ENCODE assay signal across 9 mouse cellular contexts in the genomic region with DNA sequence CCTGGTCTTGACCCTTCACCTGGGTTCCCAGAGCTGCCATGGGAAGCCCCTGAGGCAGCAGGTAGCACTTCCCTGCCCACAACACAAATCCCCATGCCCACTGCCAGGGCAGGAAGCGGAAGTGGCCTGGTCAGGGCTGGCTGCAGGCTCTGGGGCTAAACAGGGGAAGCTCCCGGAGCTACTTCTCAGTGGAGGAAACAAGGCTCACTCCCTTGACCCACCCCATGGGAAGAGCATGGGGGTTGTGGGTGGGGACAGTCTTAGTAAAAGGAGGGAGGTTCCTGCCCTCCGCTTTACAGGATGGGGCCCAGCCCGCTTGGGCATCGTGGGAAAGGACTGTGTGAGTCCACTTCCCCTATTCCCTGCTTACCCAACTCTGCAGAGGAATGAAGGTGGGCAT. TPM values are rescaled to one million over a fixed set of nuclear protein-coding genes. Genes with fewer than 3 reads are reported as not detected.
DNase-seq lines count a peak whose midpoint lies in the region; ATAC-seq lines count a peak whose summit lies in the region.
"Had no signal": no experiment of that assay in that cellular context is flagged by ENCODE, and none has a peak within 500 bp of the region (broad histone marks: within the 10 kb centered on the region; RNA-seq: fewer than 3 reads in every experiment).

No protein-coding gene starts in this region.

- no peaks in the 10 kb centered on the region for H3K27me3 ChIP-seq in intestine, embryonic 16.5 days (replicated peaks; ENCODE audit: control insufficient read depth, insufficient read depth, low read length)
- no peaks in the 10 kb centered on the region for H3K27me3 ChIP-seq in intestine, embryonic 15.5 days (replicated peaks)
- peaks cover 2% of the 10 kb centered on the region; the same call in 1 of the 2 replicates for H3K27me3 ChIP-seq in embryonic facial prominence, embryonic 12.5 days
- H3K27me3 ChIP-seq in limb, embryonic 12.5 days: peaks cover 19% of the 10 kb centered on the region

- H3K4me3 ChIP-seq in intestine, embryonic 16.5 days (ENCODE audit: low read length): no peak overlapping the region
- no peak overlapping the region for H3K4me3 ChIP-seq in intestine, embryonic 15.5 days (replicated peaks)
- H3K4me3 ChIP-seq in embryonic facial prominence, embryonic 12.5 days: no peak overlapping the region
- H3K4me3 ChIP-seq in limb, embryonic 12.5 days (replicated peaks): no peak overlapping the region

- DNase-seq in lung, postnatal 4 days: peak; percentile 76 to 85
- no peak for DNase-seq in cerebellum, postnatal 25 days
- no peak for DNase-seq in left cerebral cortex, adult 9 months (ENCODE audit: low spot score in 2 of 2)
- no peak for DNase-seq in c-Kit-positive CD71-positive TER-119-positive erythroid progenitor cells, embryonic 14.5 days (ENCODE audit: low spot score)
- DNase-seq: adrenal gland, adult 2 months had no signal

- peak overlapping the region; percentile 38; the same call in 1 of the 2 replicates for H3K9ac ChIP-seq in intestine, embryonic 16.5 days (ENCODE audit: low read depth, low read length)
- no peak overlapping the region for H3K9ac ChIP-seq in intestine, embryonic 15.5 days
- no peak overlapping the region for H3K9ac ChIP-seq in embryonic facial prominence, embryonic 12.5 days
- H3K9ac ChIP-seq in limb, embryonic 12.5 days (replicated peaks): no peak overlapping the region

- peaks cover 45% of the 10 kb centered on the region for H3K4me1 ChIP-seq in intestine, embryonic 16.5 days (ENCODE audit: control insufficient read depth, insufficient read depth, low read length)
- peaks cover 46% of the 10 kb centered on the region for H3K4me1 ChIP-seq in intestine, embryonic 15.5 days (replicated peaks)
- H3K4me1 ChIP-seq in embryonic facial prominence, embryonic 12.5 days: peaks cover 35% of the 10 kb centered on the region
- peaks cover 40% of the 10 kb centered on the region for H3K4me1 ChIP-seq in limb, embryonic 12.5 days (replicated peaks)

- H3K4me2 ChIP-seq in intestine, embryonic 16.5 days (ENCODE audit: low read depth, low read length): no peak overlapping the region
- no peak overlapping the region for H3K4me2 ChIP-seq in intestine, embryonic 15.5 days (replicated peaks)
- no peak overlapping the region for H3K4me2 ChIP-seq in embryonic facial prominence, embryonic 12.5 days (replicated peaks)
- H3K4me2 ChIP-seq in limb, embryonic 12.5 days: peak overlapping the region; percentile 11; the same call in 1 of the 2 replicates

- no peaks in the 10 kb centered on the region for H3K36me3 ChIP-seq in intestine, embryonic 16.5 days (ENCODE audit: control insufficient read depth, insufficient read depth, low read length)
- no peaks in the 10 kb centered on the region for H3K36me3 ChIP-seq in intestine, embryonic 15.5 days
- no peaks in the 10 kb centered on the region for H3K36me3 ChIP-seq in embryonic facial prominence, embryonic 12.5 days
- H3K36me3 ChIP-seq in limb, embryonic 12.5 days: peaks cover 8% of the 10 kb centered on the region; the same call in 1 of the 2 replicates

- peak overlapping the region; percentile 30; the same call in 1 of the 2 replicates for H3K27ac ChIP-seq in intestine, embryonic 16.5 days (ENCODE audit: low read length)
- no peak overlapping the region for H3K27ac ChIP-seq in intestine, embryonic 15.5 days
- peak overlapping the region; percentile 87; the same call in 1 of the 2 replicates for H3K27ac ChIP-seq in embryonic facial prominence, embryonic 12.5 days
- 0 out of 2 replicates have a peak overlapping the region, but pooled peaks have one; percentile 0 for H3K27ac ChIP-seq in limb, embryonic 12.5 days

- WGBS in intestine, embryonic 16.5 days: 62% methylated on average over 5 of the region's 5 CpGs
- 54% methylated on average over 5 of the region's 5 CpGs for WGBS in intestine, embryonic 15.5 days
- WGBS in embryonic facial prominence, embryonic 12.5 days: 67% methylated on average over 5 of the region's 5 CpGs
- 65% methylated on average over 5 of the region's 5 CpGs for WGBS in limb, embryonic 12.5 days

- no peaks in the 10 kb centered on the region for H3K9me3 ChIP-seq in intestine, embryonic 16.5 days (ENCODE audit: control insufficient read depth, low read length)
- no peaks in the 10 kb centered on the region for H3K9me3 ChIP-seq in intestine, embryonic 15.5 days
- H3K9me3 ChIP-seq in embryonic facial prominence, embryonic 12.5 days: no peaks in the 10 kb centered on the region
- H3K9me3 ChIP-seq in limb, embryonic 12.5 days: no peaks in the 10 kb centered on the region

- ATAC-seq in intestine, embryonic 16.5 days: no peak
- no peak for ATAC-seq in intestine, embryonic 15.5 days
- no peak for ATAC-seq in embryonic facial prominence, embryonic 12.5 days (ENCODE audit: insufficient number of reproducible peaks, insufficient read depth, low FRiP score, low TSS enrichment)
- no peak for ATAC-seq in limb, embryonic 12.5 days (ENCODE audit: insufficient number of reproducible peaks, insufficient read depth, low FRiP score, low TSS enrichment, low read depth)

RNA-seq across cellular contexts. Expression of gene Nr4a1, which starts 8.4 kb away (rescaled TPM):
- polyA plus RNA-seq in intestine, embryonic 16.5 days (2015; fragmentation: Nextera tagmentation; extraction: Ambion mirVana): 8.6 and 10.0 TPM in 2 replicates
- 7.9 and 8.9 TPM in 2 replicates for polyA plus RNA-seq in intestine, embryonic 15.5 days (2015; fragmentation: Nextera tagmentation; extraction: Ambion mirVana)
- polyA plus RNA-seq in embryonic facial prominence, embryonic 12.5 days (2016; fragmentation: Nextera tagmentation; extraction: Ambion mirVana): 8.2 and 8.7 TPM in 2 replicates
- polyA plus RNA-seq in limb, embryonic 12.5 days (2016; fragmentation: Nextera tagmentation; extraction: Ambion mirVana): 5.5 and 7.0 TPM in 2 replicates

RNA-seq across cellular contexts. Expression of gene Atg101, which starts 21.6 kb away (rescaled TPM):
- polyA plus RNA-seq in intestine, embryonic 16.5 days (2015; fragmentation: Nextera tagmentation; extraction: Ambion mirVana): 58.3 and 67.1 TPM in 2 replicates
- 61.1 and 62.0 TPM in 2 replicates for polyA plus RNA-seq in intestine, embryonic 15.5 days (2015; fragmentation: Nextera tagmentation; extraction: Ambion mirVana)
- polyA plus RNA-seq in embryonic facial prominence, embryonic 12.5 days (2016; fragmentation: Nextera tagmentation; extraction: Ambion mirVana): 61.7 and 64.5 TPM in 2 replicates
- 66.9 and 67.4 TPM in 2 replicates for polyA plus RNA-seq in limb, embryonic 12.5 days (2016; fragmentation: Nextera tagmentation; extraction: Ambion mirVana)

RNA-seq across cellular contexts. Expression of gene 6030408B16Rik, which starts 30.5 kb away (rescaled TPM):
- 3.6 and 4.4 TPM in 2 replicates for polyA plus RNA-seq in intestine, embryonic 16.5 days (2015; fragmentation: Nextera tagmentation; extraction: Ambion mirVana)
- polyA plus RNA-seq in intestine, embryonic 15.5 days (2015; fragmentation: Nextera tagmentation; extraction: Ambion mirVana): 4.1 TPM in 2 replicates
- 1.0 and 1.1 TPM in 2 replicates for polyA plus RNA-seq in embryonic facial prominence, embryonic 12.5 days (2016; fragmentation: Nextera tagmentation; extraction: Ambion mirVana)
- 4.5 and 4.7 TPM in 2 replicates for polyA plus RNA-seq in limb, embryonic 12.5 days (2016; fragmentation: Nextera tagmentation; extraction: Ambion mirVana)

RNA-seq across cellular contexts. Expression of gene Grasp, which starts 38.5 kb away (rescaled TPM):
- 2.3 and 2.8 TPM in 2 replicates for polyA plus RNA-seq in intestine, embryonic 16.5 days (2015; fragmentation: Nextera tagmentation; extraction: Ambion mirVana)
- polyA plus RNA-seq in intestine, embryonic 15.5 days (2015; fragmentation: Nextera tagmentation; extraction: Ambion mirVana): 3.9 and 4.8 TPM in 2 replicates
- polyA plus RNA-seq in embryonic facial prominence, embryonic 12.5 days (2016; fragmentation: Nextera tagmentation; extraction: Ambion mirVana): 9.5 and 10.7 TPM in 2 replicates
- 7.9 and 10.5 TPM in 2 replicates for polyA plus RNA-seq in limb, embryonic 12.5 days (2016; fragmentation: Nextera tagmentation; extraction: Ambion mirVana)

Comparison
In these comparisons a context has a peak if more than half of its experiments do, and no peak if none do; other contexts are left out.
1. DNase-seq: peak in lung, postnatal 4 days (2 of 2); none in cerebellum, postnatal 25 days (0 of 2), left cerebral cortex, adult 9 months (0 of 2) and c-Kit-positive CD71-positive TER-119-positive erythroid progenitor cells, embryonic 14.5 days (single experiment).